Mouse (Mus musculus) E14TG2a.4 (cell line): ENCODE data around the gene Abl2.

Experiments
- CTCF ChIP-seq: conservative IDR thresholded peaks from 2 replicates; pipeline ENCODE4 v1.5.1; 2014; ENCODE audit warnings: low read length
- NANOG ChIP-seq: IDR thresholded peaks from 2 replicates; pipeline ENCODE4 v1.6.1; 2014; ENCODE audit warnings: borderline replicate concordance, low read length, mixed read lengths
- POU5F1 ChIP-seq: IDR thresholded peaks from 2 replicates; pipeline ENCODE4 v1.6.1; 2014; ENCODE audit warnings: low read length, borderline replicate concordance

DNA sequence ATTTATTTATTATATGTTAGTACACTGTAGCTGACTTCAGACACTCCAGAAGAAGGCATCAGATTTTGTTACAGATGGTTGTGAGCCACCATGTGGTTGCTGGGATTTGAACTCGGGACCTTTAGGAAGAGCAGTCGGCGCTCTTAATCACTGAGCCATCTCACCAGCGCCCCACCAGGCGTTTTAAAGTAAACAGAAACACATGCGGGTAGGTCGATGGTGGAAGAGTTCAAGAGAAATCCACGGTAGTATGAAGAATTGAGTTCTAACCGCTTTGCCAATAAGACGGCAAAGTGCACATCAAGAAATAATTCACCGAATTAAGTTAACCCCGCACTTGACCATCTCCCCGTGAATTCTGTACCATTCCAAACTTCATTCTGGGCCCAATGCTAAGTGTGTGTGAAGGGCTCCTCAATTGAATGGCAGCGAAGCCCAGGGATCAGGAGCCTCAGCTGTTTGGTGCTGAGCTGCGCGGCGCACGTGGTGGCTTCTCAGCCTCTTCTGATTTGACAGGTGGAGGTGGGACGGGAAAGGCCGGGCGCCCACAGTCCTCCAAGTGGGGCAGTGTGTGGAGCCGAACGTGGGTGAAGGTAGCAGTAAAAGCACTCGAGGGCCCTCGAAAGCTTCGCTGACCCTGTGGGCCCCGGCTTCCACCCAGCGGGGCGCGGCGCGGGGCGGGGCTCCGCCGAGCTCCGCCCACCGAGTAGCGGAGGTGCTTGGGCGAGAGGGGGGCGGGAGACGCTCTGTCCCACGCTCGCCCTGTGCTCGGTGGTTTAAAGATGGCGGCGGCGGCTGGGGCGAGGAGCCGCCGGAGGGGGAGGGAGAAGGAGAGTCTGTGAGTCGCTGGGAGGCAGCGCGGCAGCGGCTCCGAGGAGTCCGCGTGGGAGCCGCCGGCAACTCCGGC lies at the start of gene Abl2:
- TF ChIP-seq CTCF, result no peak
- no peak for TF ChIP-seq NANOG
- TF ChIP-seq POU5F1, result no peak
